Mouse (Mus musculus): ENCODE measurements at regions not wholly inside any gene's neighbourhood (a gene's known extent, or its start where the extent isn't known, plus 50 kb on each side); places are given as distances from the start of the nearest gene placed in this dataset.

GRCm38 (mm10) chr13:93992961-93993360 is 64.6 kb upstream of the Lhfpl2 start:
- no peak for DNase-seq

GRCm38 (mm10) chr13:93995423-93995822 is 62.2 kb upstream of the Lhfpl2 start:
- DNase-seq: no peak

- peak in 1 of 2 experiments; percentile 16 for DNase-seq
Measured at GRCm38 (mm10) chr13:93996535-93997382, 60.8 kb upstream of the Lhfpl2 start.

GRCm38 (mm10) chr13:93997981-93998380 is 59.6 kb upstream of the Lhfpl2 start:
- no peak for DNase-seq

GRCm38 (mm10) chr13:93998406-93998805 is 59.2 kb upstream of the Lhfpl2 start:
- DNase-seq: no peak

- DNase-seq: no peak
Measured at GRCm38 (mm10) chr13:94003816-94004215, 53.8 kb upstream of the Lhfpl2 start.

- no peak for DNase-seq
Measured at GRCm38 (mm10) chr13:94004417-94004816, 53.2 kb upstream of the Lhfpl2 start.

- DNase-seq: no peak
Measured at GRCm38 (mm10) chr13:94005880-94006279, 51.7 kb upstream of the Lhfpl2 start.
